Mouse (Mus musculus) monocyte, adult 5-6 weeks (primary cell): ENCODE data around the gene Tmem204. TPM values are rescaled to one million over a fixed set of nuclear protein-coding genes. Genes with fewer than 3 reads are reported as not detected.

Source experiments
- ATAC-seq: fragments of 153-309, 156-312 bp; replicated peaks from 2 replicates; pipeline ENCODE4 v1.8.0; 2017; ENCODE audit warnings: mild to moderate bottlenecking; ENCODE audit not compliant: low TSS enrichment, insufficient number of reproducible peaks, severe bottlenecking, poor library complexity, low FRiP score
- total RNA-seq: library from RNA; stranded (forward); fragments of 200-1000, 200-491, 200-594 nt; gene quantifications from 3 replicates; pipeline ENCODE4 v1.2.3, GENCODE M21; 2017

Gene Tmem204
- total RNA-seq, 1 experiment from 2014 or later = not detected

GRCm38 (mm10) chr17:25090450-25090849 is 7.1 kb upstream of the Tmem204 start:
- no peak for ATAC-seq

- no peak for ATAC-seq
These were observed 5.8 kb upstream of the Tmem204 start for GRCm38 (mm10) chr17:25089158-25089557.

GRCm38 (mm10) chr17:25086724-25087123 is 3.3 kb upstream of the Tmem204 start:
- ATAC-seq = no peak

GRCm38 (mm10) chr17:25084835-25085385 is 1.5 kb upstream of the Tmem204 start:
- ATAC-seq = no peak

GRCm38 (mm10) chr17:25082887-25083286 is 504 bp downstream of the Tmem204 start:
- no peak for ATAC-seq

GRCm38 (mm10) chr17:25082081-25082847 is 1.1 kb downstream of the Tmem204 start:
- ATAC-seq = no peak

- no peak for ATAC-seq
These were observed 2.4 kb downstream of the Tmem204 start for GRCm38 (mm10) chr17:25080960-25081381.

GRCm38 (mm10) chr17:25080210-25080609 is 3.2 kb downstream of the Tmem204 start:
- ATAC-seq = no peak

GRCm38 (mm10) chr17:25077771-25078372 is 5.5 kb downstream of the Tmem204 start:
- ATAC-seq = no peak

GRCm38 (mm10) chr17:25076906-25077305 is 6.5 kb downstream of the Tmem204 start:
- ATAC-seq = no peak

GRCm38 (mm10) chr17:25068690-25069089 is 14.7 kb downstream of the Tmem204 start:
- ATAC-seq = no peak

- ATAC-seq = no peak
These were observed 15.9 kb downstream of the Tmem204 start for GRCm38 (mm10) chr17:25067442-25067851.

- no peak for ATAC-seq
These were observed 16.8 kb downstream of the Tmem204 start for GRCm38 (mm10) chr17:25066595-25066994.

- no peak for ATAC-seq
These were observed 18.2 kb downstream of the Tmem204 start for GRCm38 (mm10) chr17:25065189-25065588.

GRCm38 (mm10) chr17:25064351-25064750 is 19.0 kb downstream of the Tmem204 start:
- ATAC-seq = no peak

- ATAC-seq = no peak
These were observed 19.5 kb downstream of the Tmem204 start for GRCm38 (mm10) chr17:25063872-25064271.

- no peak for ATAC-seq
These were observed 20.1 kb downstream of the Tmem204 start for GRCm38 (mm10) chr17:25063261-25063660.

- no peak for ATAC-seq
These were observed 26.4 kb downstream of the Tmem204 start for GRCm38 (mm10) chr17:25057041-25057440.

GRCm38 (mm10) chr17:25053274-25053673 is 30.1 kb downstream of the Tmem204 start:
- no peak for ATAC-seq

GRCm38 (mm10) chr17:25047143-25047542 is 36.2 kb downstream of the Tmem204 start:
- no peak for ATAC-seq
